Mouse (Mus musculus) small intestine, adult 2 months (tissue): ENCODE results near the gene Lclat1.

Experiments used
- CTCF ChIP-seq: fragments of 200-500 bp; IDR thresholded peaks from 2 replicates; pipeline ENCODE4 v1.5.1; 2012; ENCODE audit warnings: low read depth, mild to moderate bottlenecking, control low read depth, inconsistent platforms, low read length, moderate library complexity, mixed read lengths; ENCODE audit not compliant: insufficient replicate concordance, insufficient read length; ENCODE audit errors: extremely low read depth
- POLR2A ChIP-seq: fragments of 200-500 bp; IDR thresholded peaks from 2 replicates; pipeline ENCODE4 v1.6.1; 2012; ENCODE audit warnings: low read depth, mild to moderate bottlenecking, control low read depth, inconsistent platforms, low read length, moderate library complexity

GRCm38 (mm10) chr17:73136562-73137484, 29.0 kb downstream of the Lclat1 start:
- no peak for TF ChIP-seq POLR2A
- no peak for TF ChIP-seq CTCF
